Mouse (Mus musculus) stomach, embryonic 15.5 days (tissue): Measurements from ENCODE around the gene Hcn2. TPM values are rescaled to one million over a fixed set of nuclear protein-coding genes. Genes with fewer than 3 reads are reported as not detected.

ENCODE experiments used
- ATAC-seq: fragments of 200-750 bp; cut with Nextera tagmentation; 2 replicates; pipeline ENCODE4 v1.8.0; 2017; ENCODE audit warnings: low read depth, moderate number of reproducible peaks, moderate TSS enrichment; ENCODE audit not compliant: insufficient read depth, low FRiP score
- H3K27ac ChIP-seq: fragments of 300-500 bp; sonication (generic); 2 replicates; pipeline ENCODE4 v1.5.1; 2015; ENCODE audit warnings: mild to moderate bottlenecking, inconsistent platforms
- H3K27me3 ChIP-seq: fragments of 300-500 bp; sonication (generic); replicated peaks from 2 replicates; pipeline ENCODE4 v1.6.1; 2015; ENCODE audit warnings: inconsistent platforms
- H3K36me3 ChIP-seq: fragments of 300-500 bp; sonication (generic); 2 replicates; pipeline ENCODE4 v1.6.1; 2015; ENCODE audit warnings: inconsistent platforms
- H3K4me1 ChIP-seq: fragments of 300-500 bp; sonication (generic); 2 replicates; pipeline ENCODE4 v1.6.1; 2015; ENCODE audit warnings: inconsistent platforms
- H3K4me2 ChIP-seq: fragments of 300-500 bp; sonication (generic); 2 replicates; pipeline ENCODE4 v1.6.1; 2015; ENCODE audit warnings: mild to moderate bottlenecking, inconsistent platforms
- H3K4me3 ChIP-seq: fragments of 300-500 bp; sonication (generic); replicated peaks from 2 replicates; pipeline ENCODE4 v1.5.1; 2015; ENCODE audit warnings: inconsistent platforms
- H3K9ac ChIP-seq: fragments of 300-500 bp; sonication (generic); 2 replicates; pipeline ENCODE4 v1.6.1; 2015; ENCODE audit warnings: inconsistent platforms
- H3K9me3 ChIP-seq: fragments of 300-500 bp; sonication (generic); 2 replicates; pipeline ENCODE4 v1.6.1; 2016; ENCODE audit warnings: inconsistent platforms
- WGBS: fragments of 180-500 bp; shearing (Covaris S2); methylation state at CpG from one replicate; pipeline ENCODE4 v1.1.7; 2015; 5-methylcytosine and 5-hydroxymethylcytosine counted together
- polyA plus RNA-seq: library from polyadenylated mRNA; unstranded; fragments of >200 nt; fragmentation: Nextera tagmentation; extraction: Ambion mirVana; gene quantifications from 2 replicates; pipeline ENCODE4 v1.2.1, GENCODE M21; 2015

Gene Hcn2
- 0.08 and 0.14 TPM in 2 replicates for polyA plus RNA-seq

DNA sequence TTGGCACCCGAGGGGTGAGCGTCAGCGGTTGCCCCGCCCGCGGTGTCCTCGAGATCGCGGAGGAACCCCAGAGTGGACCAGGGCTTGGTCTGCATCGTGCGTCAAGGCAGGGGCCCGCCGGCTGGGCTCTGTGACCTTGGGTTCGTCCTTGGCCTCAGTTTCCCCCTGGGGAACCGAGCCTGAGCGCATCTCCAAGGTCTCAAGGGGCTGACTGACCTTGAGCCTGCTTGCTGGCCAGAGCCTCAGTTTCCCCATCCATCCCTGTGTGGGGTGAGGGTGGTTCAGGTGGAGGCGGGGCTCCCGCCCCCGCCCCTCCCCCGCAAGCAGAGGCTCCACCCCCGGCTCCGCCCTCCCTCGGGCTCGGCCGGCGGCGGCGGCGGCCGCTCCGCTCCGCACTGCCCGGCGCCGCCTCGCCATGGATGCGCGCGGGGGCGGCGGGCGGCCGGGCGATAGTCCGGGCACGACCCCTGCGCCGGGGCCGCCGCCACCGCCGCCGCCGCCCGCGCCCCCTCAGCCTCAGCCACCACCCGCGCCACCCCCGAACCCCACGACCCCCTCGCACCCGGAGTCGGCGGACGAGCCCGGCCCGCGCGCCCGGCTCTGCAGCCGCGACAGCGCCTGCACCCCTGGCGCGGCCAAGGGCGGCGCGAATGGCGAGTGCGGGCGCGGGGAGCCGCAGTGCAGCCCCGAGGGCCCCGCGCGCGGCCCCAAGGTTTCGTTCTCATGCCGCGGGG is at the start of gene Hcn2:
TSS of gene Hcn2 (plus strand) at position 381 of the 734 bp plus-strand sequence.
- H3K36me3 ChIP-seq = 0 out of 2 replicates have a peak, but pooled peaks cover 5% of the 10 kb centered on the region
- H3K4me1 ChIP-seq = peaks cover 20% of the 10 kb centered on the region
- H3K4me3 ChIP-seq = peak within 1 kb of the TSS; percentile 59
- 2% methylated on average over 83 of the region's 91 CpGs for WGBS
- peaks cover 45% of the 10 kb centered on the region for H3K27me3 ChIP-seq
- peak within 1 kb of the TSS; percentile 94 for H3K4me2 ChIP-seq
- H3K9me3 ChIP-seq = no peaks in the 10 kb centered on the region
- no peak within 1 kb of the TSS for H3K27ac ChIP-seq
- ATAC-seq = no peak
- H3K9ac ChIP-seq = no peak within 1 kb of the TSS

DNA sequence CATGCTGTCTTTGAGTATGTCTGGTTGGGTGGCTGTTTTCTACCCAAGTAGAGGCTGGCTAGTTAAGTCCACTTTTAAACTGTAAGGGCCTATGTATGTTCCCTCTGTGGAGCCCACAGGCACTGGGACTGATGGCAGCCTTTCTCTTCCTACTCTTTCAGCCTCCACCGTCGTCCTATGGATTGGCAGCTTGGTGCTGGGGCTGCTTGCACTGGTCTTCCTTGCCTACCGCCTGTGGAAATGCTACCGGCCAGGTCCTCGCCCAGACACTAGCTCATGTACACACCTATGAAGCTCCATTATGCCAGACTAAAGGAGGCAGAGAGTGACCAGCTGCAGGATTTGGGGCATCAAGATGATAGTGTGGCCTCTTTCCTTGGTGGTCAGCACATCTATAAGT is 48.4 kb upstream of the Hcn2 start:
- H3K9ac ChIP-seq = no peak overlapping the region
- H3K4me1 ChIP-seq = peaks cover 11% of the 10 kb centered on the region
- H3K27ac ChIP-seq = no peak overlapping the region
- no peaks in the 10 kb centered on the region for H3K27me3 ChIP-seq
- no peaks in the 10 kb centered on the region for H3K36me3 ChIP-seq
- no peak overlapping the region for H3K4me3 ChIP-seq
- H3K4me2 ChIP-seq = no peak overlapping the region
- 78% methylated on average over 5 of the region's 5 CpGs for WGBS
- no peaks in the 10 kb centered on the region for H3K9me3 ChIP-seq
- no peak for ATAC-seq

GRCm38 (mm10) chr10:79668771-79669575 is 47.5 kb upstream of the Hcn2 start, which contains the start of gene Tpgs1:
Gene Tpgs1 (plus strand): TSS chr10:79669369.
- ATAC-seq = peak; percentile 64

DNA sequence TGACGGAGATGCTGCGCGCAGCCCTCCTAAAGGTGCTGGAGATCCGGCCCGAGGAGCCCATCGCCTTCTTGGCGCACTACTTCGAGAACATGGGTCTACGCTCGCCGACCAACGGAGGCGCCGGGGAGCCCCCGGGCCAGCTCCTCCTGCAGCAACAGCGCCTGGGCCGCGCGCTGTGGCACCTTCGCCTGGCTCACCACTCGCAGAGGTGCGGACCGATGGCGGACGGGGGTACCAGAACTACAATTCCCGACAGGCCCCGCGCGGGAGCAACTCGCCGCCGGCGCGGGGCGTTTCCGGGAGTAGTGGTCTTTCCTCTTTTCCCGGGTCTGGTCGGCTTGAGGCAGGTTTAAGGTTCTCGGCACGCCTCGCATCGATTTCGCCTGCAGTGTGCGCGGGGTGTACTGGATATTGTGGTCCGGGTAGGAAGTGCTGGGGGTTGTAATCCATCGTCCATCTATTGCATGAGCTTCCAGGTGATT is 46.8 kb upstream of the Hcn2 start:
- Histone ChIP-seq H3K36me3 (peaks cover 6% of the 10 kb centered on the region; the same call in 1 of the 2 replicates), H3K9me3 (no peaks in the 10 kb centered on the region), H3K4me3 (peak overlapping the region; percentile 100), H3K4me2 (peak overlapping the region; percentile 89), H3K9ac (peak overlapping the region; percentile 92), H3K4me1 (peaks cover 11% of the 10 kb centered on the region), H3K27me3 (no peaks in the 10 kb centered on the region), H3K27ac (peak overlapping the region; percentile 94)
- WGBS = under 1% methylated on average over 47 of the region's 47 CpGs
- ATAC-seq = peak; percentile 33; the same call in 1 of the 2 replicates

More at GRCm38 (mm10) chr10:79668771-79669575, 47.5 kb upstream of the Hcn2 start, which contains the start of gene Tpgs1:
- H3K4me1 ChIP-seq = peaks cover 15% of the 10 kb centered on the region
- peak within 1 kb of the TSS; percentile 92 for H3K9ac ChIP-seq
- H3K27ac ChIP-seq = peak within 1 kb of the TSS; percentile 94
- no peaks in the 10 kb centered on the region for H3K27me3 ChIP-seq
- H3K9me3 ChIP-seq = no peaks in the 10 kb centered on the region
- H3K4me2 ChIP-seq = peak within 1 kb of the TSS; percentile 89
- peaks cover 6% of the 10 kb centered on the region; the same call in 1 of the 2 replicates for H3K36me3 ChIP-seq
- under 1% methylated on average over 45 of the region's 45 CpGs for WGBS
- H3K4me3 ChIP-seq = peak within 1 kb of the TSS; percentile 100

GRCm38 (mm10) chr10:79670071-79670888 is 46.2 kb upstream of the Hcn2 start:
- peak; percentile 9; the same call in 1 of the 2 replicates for ATAC-seq
- peak overlapping the region; percentile 94 for H3K27ac ChIP-seq
- no peaks in the 10 kb centered on the region for H3K9me3 ChIP-seq
- H3K4me2 ChIP-seq = peak overlapping the region; percentile 89
- peaks cover 6% of the 10 kb centered on the region; the same call in 1 of the 2 replicates for H3K36me3 ChIP-seq
- H3K4me3 ChIP-seq = peak overlapping the region; percentile 100
- 30% methylated on average over 15 of the region's 15 CpGs for WGBS
- no peaks in the 10 kb centered on the region for H3K27me3 ChIP-seq
- H3K4me1 ChIP-seq = peaks cover 11% of the 10 kb centered on the region
- peak overlapping the region; percentile 92 for H3K9ac ChIP-seq

DNA sequence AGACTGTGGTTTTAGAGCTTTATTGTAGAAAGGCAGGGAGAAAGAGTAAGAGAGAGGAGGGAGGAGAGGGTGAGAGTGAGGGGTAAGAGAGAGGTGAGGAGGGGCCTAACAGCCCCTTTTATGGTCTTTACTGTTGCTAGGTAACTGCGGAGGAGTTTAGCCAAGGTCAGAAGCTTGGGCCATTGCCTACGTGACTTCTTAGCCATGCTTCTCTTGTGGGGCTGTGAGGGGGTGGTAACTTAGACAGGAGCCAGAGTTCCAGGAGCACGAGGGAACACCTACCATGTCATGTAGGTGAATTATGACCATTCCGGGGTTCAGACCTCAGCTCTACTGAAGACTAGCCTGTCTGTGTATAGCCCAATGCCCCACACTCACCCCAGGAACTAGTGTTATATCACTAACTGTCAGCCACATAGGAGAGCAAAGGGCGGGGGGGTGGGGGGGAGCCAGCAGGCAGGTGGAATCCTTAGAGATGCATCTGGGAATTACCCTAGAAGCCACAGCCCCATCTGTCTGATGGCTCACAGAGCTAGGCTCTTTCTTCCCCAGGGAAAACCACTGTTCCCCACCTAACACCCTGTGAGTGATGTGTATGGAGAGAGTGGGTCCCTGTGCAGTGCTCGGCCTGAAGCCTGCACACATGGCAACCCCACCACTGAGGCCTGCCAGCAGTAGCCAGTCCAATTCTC is 44.9 kb upstream of the Hcn2 start:
- Histone ChIP-seq H3K9me3 (no peaks in the 10 kb centered on the region), H3K4me2 (no peak overlapping the region), H3K4me3 (no peak overlapping the region), H3K27ac (no peak overlapping the region), H3K4me1 (peaks cover 11% of the 10 kb centered on the region), H3K36me3 (peaks cover 6% of the 10 kb centered on the region; the same call in 1 of the 2 replicates), H3K27me3 (no peaks in the 10 kb centered on the region), H3K9ac (no peak overlapping the region)
- no peak for ATAC-seq
- WGBS = 47% methylated on average over 6 of the region's 6 CpGs

GRCm38 (mm10) chr10:79672088-79672455 is 44.4 kb upstream of the Hcn2 start:
- H3K9ac ChIP-seq = no peak overlapping the region
- whole genome bisulfite sequencing = 51% methylated on average over 3 of the region's 3 CpGs
- no peaks in the 10 kb centered on the region for H3K27me3 ChIP-seq
- H3K9me3 ChIP-seq = no peaks in the 10 kb centered on the region
- no peak overlapping the region for H3K27ac ChIP-seq
- H3K4me1 ChIP-seq = peaks cover 11% of the 10 kb centered on the region
- H3K4me3 ChIP-seq = no peak overlapping the region
- ATAC-seq = no peak
- peaks cover 6% of the 10 kb centered on the region; the same call in 1 of the 2 replicates for H3K36me3 ChIP-seq
- H3K4me2 ChIP-seq = no peak overlapping the region

DNA sequence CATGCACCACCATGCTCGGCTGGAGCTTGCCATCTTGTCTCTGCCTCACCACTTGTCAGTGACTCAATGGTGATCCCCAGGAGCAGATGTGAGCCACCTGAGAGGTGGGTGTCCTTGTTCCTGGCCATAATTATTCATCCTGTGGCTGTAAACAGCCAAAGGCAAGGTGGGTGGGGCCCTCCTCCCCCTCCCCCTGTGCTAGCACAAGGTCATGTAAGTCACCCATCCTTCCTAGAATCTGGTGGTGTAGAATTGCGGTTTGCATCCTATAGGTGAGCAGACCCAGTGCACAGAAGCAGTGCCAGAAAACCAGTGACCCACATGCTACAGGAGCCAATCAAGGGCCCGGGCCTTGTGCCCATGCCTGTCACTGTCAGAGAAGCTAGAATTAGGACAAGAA is 43.4 kb upstream of the Hcn2 start:
- no peaks in the 10 kb centered on the region for H3K9me3 ChIP-seq
- no peaks in the 10 kb centered on the region for H3K27me3 ChIP-seq
- H3K4me1 ChIP-seq = peaks cover 11% of the 10 kb centered on the region
- ATAC-seq = no peak
- no peak overlapping the region for H3K27ac ChIP-seq
- no peak overlapping the region for H3K4me2 ChIP-seq
- 91% methylated on average over 3 of the region's 3 CpGs for WGBS
- H3K9ac ChIP-seq = no peak overlapping the region
- peaks cover 6% of the 10 kb centered on the region; the same call in 1 of the 2 replicates for H3K36me3 ChIP-seq
- no peak overlapping the region for H3K4me3 ChIP-seq

GRCm38 (mm10) chr10:79675346-79676035 is 40.9 kb upstream of the Hcn2 start:
- Histone ChIP-seq H3K9ac (no peak overlapping the region), H3K27me3 (no peaks in the 10 kb centered on the region), H3K9me3 (no peaks in the 10 kb centered on the region), H3K4me3 (no peak overlapping the region), H3K4me1 (peaks cover 5% of the 10 kb centered on the region), H3K27ac (no peak overlapping the region), H3K36me3 (peaks cover 6% of the 10 kb centered on the region; the same call in 1 of the 2 replicates), H3K4me2 (no peak overlapping the region)
- no peak for ATAC-seq
- 62% methylated on average over 44 of the region's 44 CpGs for WGBS
